Mouse (Mus musculus): ENCODE data around the gene Ager. TPM values are rescaled to one million over a fixed set of nuclear protein-coding genes. Genes with fewer than 3 reads are reported as not detected.
A peak's percentile ranks its signal among the peaks of the same experiment; 100 is the strongest.

Gene Ager
- polyA plus RNA-seq, 1 experiment from 2014 or later: 2.8 TPM

- WGBS: 13% methylated on average over 24 of the region's 24 CpGs
- peak overlapping the region; percentile 94 for H3K4me2 ChIP-seq
- H3K9ac ChIP-seq (replicated peaks): peak overlapping the region; percentile 97
- H3K36me3 ChIP-seq: peaks cover 34% of the 10 kb centered on the region
- H3K27me3 ChIP-seq: no peaks in the 10 kb centered on the region
- ATAC-seq (ENCODE audit: insufficient number of reproducible peaks, insufficient read depth, low FRiP score, low TSS enrichment, low read depth): no peak
- H3K4me3 ChIP-seq (replicated peaks): peak overlapping the region; percentile 96
- peaks cover 45% of the 10 kb centered on the region for H3K4me1 ChIP-seq (replicated peaks)
- peak overlapping the region; percentile 91 for H3K27ac ChIP-seq
- no peaks in the 10 kb centered on the region for H3K9me3 ChIP-seq
Observed at GRCm38 (mm10) chr17:34604511-34605237, 7.0 kb downstream of the Ager start.

GRCm38 (mm10) chr17:34605609-34606008 lies 7.9 kb downstream of the Ager start:
- H3K4me2 ChIP-seq: peak overlapping the region; percentile 94
- peaks cover 45% of the 10 kb centered on the region for H3K4me1 ChIP-seq (replicated peaks)
- peak overlapping the region; percentile 96 for H3K4me3 ChIP-seq (replicated peaks)
- H3K9me3 ChIP-seq: no peaks in the 10 kb centered on the region
- peak; percentile 33; the same call in 1 of the 2 replicates for ATAC-seq (ENCODE audit: insufficient number of reproducible peaks, insufficient read depth, low FRiP score, low TSS enrichment, low read depth)
- H3K27me3 ChIP-seq: no peaks in the 10 kb centered on the region
- WGBS: under 1% methylated on average over 24 of the region's 30 CpGs
- peak overlapping the region; percentile 91 for H3K27ac ChIP-seq
- H3K9ac ChIP-seq (replicated peaks): peak overlapping the region; percentile 97
- peaks cover 30% of the 10 kb centered on the region for H3K36me3 ChIP-seq

- H3K9ac ChIP-seq (replicated peaks): peak overlapping the region; percentile 97
- peak overlapping the region; percentile 96 for H3K4me3 ChIP-seq (replicated peaks)
- H3K9me3 ChIP-seq: no peaks in the 10 kb centered on the region
- H3K4me2 ChIP-seq: peak overlapping the region; percentile 94
- ATAC-seq (ENCODE audit: insufficient number of reproducible peaks, insufficient read depth, low FRiP score, low TSS enrichment, low read depth): no peak
- WGBS: 16% methylated on average over 32 of the region's 32 CpGs
- H3K27me3 ChIP-seq: no peaks in the 10 kb centered on the region
- peaks cover 30% of the 10 kb centered on the region for H3K36me3 ChIP-seq
- peaks cover 45% of the 10 kb centered on the region for H3K4me1 ChIP-seq (replicated peaks)
- H3K27ac ChIP-seq: peak overlapping the region; percentile 91
Observed at GRCm38 (mm10) chr17:34606186-34607039, 8.8 kb downstream of the Ager start.

GRCm38 (mm10) chr17:34607997-34608396 lies 10.3 kb downstream of the Ager start:
- 84% methylated on average over 7 of the region's 7 CpGs for WGBS
- Histone ChIP-seq H3K9ac (replicated peaks) (no peak overlapping the region), H3K36me3 (peaks cover 39% of the 10 kb centered on the region), H3K9me3 (no peaks in the 10 kb centered on the region), H3K27ac (no peak overlapping the region), H3K4me1 (replicated peaks) (peaks cover 35% of the 10 kb centered on the region), H3K4me2 (no peak overlapping the region), H3K27me3 (no peaks in the 10 kb centered on the region), H3K4me3 (replicated peaks) (no peak overlapping the region)
- ATAC-seq (ENCODE audit: insufficient number of reproducible peaks, insufficient read depth, low FRiP score, low TSS enrichment, low read depth): no peak

- 95% methylated on average over 8 of the region's 8 CpGs for WGBS
- no peak for ATAC-seq (ENCODE audit: insufficient number of reproducible peaks, insufficient read depth, low FRiP score, low TSS enrichment, low read depth)
Observed at GRCm38 (mm10) chr17:34611050-34611449, 13.4 kb downstream of the Ager start.

GRCm38 (mm10) chr17:34613054-34613645 lies 15.5 kb downstream of the Ager start:
- no peak overlapping the region for H3K27ac ChIP-seq
- no peak overlapping the region for H3K4me2 ChIP-seq
- peaks cover 79% of the 10 kb centered on the region for H3K36me3 ChIP-seq
- H3K4me1 ChIP-seq (replicated peaks): peaks cover 7% of the 10 kb centered on the region
- ATAC-seq (ENCODE audit: insufficient number of reproducible peaks, insufficient read depth, low FRiP score, low TSS enrichment, low read depth): no peak
- H3K4me3 ChIP-seq (replicated peaks): no peak overlapping the region
- 87% methylated on average over 11 of the region's 11 CpGs for WGBS
- no peaks in the 10 kb centered on the region for H3K9me3 ChIP-seq
- no peaks in the 10 kb centered on the region for H3K27me3 ChIP-seq
- no peak overlapping the region for H3K9ac ChIP-seq (replicated peaks)

More at GRCm38 (mm10) chr17:34611050-34611449, 13.4 kb downstream of the Ager start:
- H3K4me2 ChIP-seq: no peak overlapping the region
- 0 out of 2 replicates have a peak overlapping the region, but pooled peaks have one; percentile 8 for H3K9ac ChIP-seq (replicated peaks)
- H3K36me3 ChIP-seq: peaks cover 68% of the 10 kb centered on the region
- H3K4me1 ChIP-seq (replicated peaks): peaks cover 24% of the 10 kb centered on the region
- no peak overlapping the region for H3K4me3 ChIP-seq (replicated peaks)
- H3K27me3 ChIP-seq: no peaks in the 10 kb centered on the region
- H3K27ac ChIP-seq: no peak overlapping the region
- no peaks in the 10 kb centered on the region for H3K9me3 ChIP-seq

- ATAC-seq (ENCODE audit: insufficient number of reproducible peaks, insufficient read depth, low FRiP score, low TSS enrichment, low read depth): no peak
- Histone ChIP-seq H3K4me1 (replicated peaks) (peaks cover under 1% of the 10 kb centered on the region; the same call in 1 of the 2 replicates), H3K36me3 (peaks cover 74% of the 10 kb centered on the region), H3K4me2 (no peak overlapping the region), H3K4me3 (replicated peaks) (no peak overlapping the region), H3K9ac (replicated peaks) (no peak overlapping the region), H3K9me3 (no peaks in the 10 kb centered on the region), H3K27me3 (no peaks in the 10 kb centered on the region), H3K27ac (no peak overlapping the region)
- 90% methylated on average over 10 of the region's 10 CpGs for WGBS
Observed at GRCm38 (mm10) chr17:34613830-34614229, 16.2 kb downstream of the Ager start.

GRCm38 (mm10) chr17:34615871-34616270 lies 18.2 kb downstream of the Ager start, which contains the start of gene Egfl8:
Gene Egfl8 (minus strand): TSS chr17:34615971.
- WGBS: 77% methylated on average over 6 of the region's 6 CpGs
- H3K9ac ChIP-seq (replicated peaks): peak within 1 kb of the TSS; percentile 31; the same call in 1 of the 2 replicates
- H3K4me1 ChIP-seq (replicated peaks): no peaks in the 10 kb centered on the region
- H3K4me2 ChIP-seq: no peak within 1 kb of the TSS
- H3K36me3 ChIP-seq: peaks cover 74% of the 10 kb centered on the region
- no peak within 1 kb of the TSS for H3K4me3 ChIP-seq (replicated peaks)
- H3K27me3 ChIP-seq: no peaks in the 10 kb centered on the region
- H3K9me3 ChIP-seq: no peaks in the 10 kb centered on the region
- ATAC-seq (ENCODE audit: insufficient number of reproducible peaks, insufficient read depth, low FRiP score, low TSS enrichment, low read depth): no peak
- H3K27ac ChIP-seq: no peak within 1 kb of the TSS

- Histone ChIP-seq H3K4me1 (replicated peaks) (no peaks in the 10 kb centered on the region), H3K9me3 (no peaks in the 10 kb centered on the region), H3K27ac (no peak overlapping the region), H3K9ac (replicated peaks) (no peak overlapping the region), H3K4me3 (replicated peaks) (no peak overlapping the region), H3K4me2 (no peak overlapping the region), H3K27me3 (no peaks in the 10 kb centered on the region), H3K36me3 (peaks cover 72% of the 10 kb centered on the region)
- no peak for ATAC-seq (ENCODE audit: insufficient number of reproducible peaks, insufficient read depth, low FRiP score, low TSS enrichment, low read depth)
- 20% methylated on average over 6 of the region's 6 CpGs for WGBS
Observed at GRCm38 (mm10) chr17:34618999-34619398, 21.3 kb downstream of the Ager start.

- H3K4me3 ChIP-seq (replicated peaks): no peak overlapping the region
- WGBS: 90% methylated on average over 8 of the region's 8 CpGs
- ATAC-seq (ENCODE audit: insufficient number of reproducible peaks, insufficient read depth, low FRiP score, low TSS enrichment, low read depth): no peak
- H3K4me1 ChIP-seq (replicated peaks): peaks cover under 1% of the 10 kb centered on the region
- H3K27ac ChIP-seq: no peak overlapping the region
- H3K36me3 ChIP-seq: peaks cover 64% of the 10 kb centered on the region
- no peaks in the 10 kb centered on the region for H3K9me3 ChIP-seq
- no peaks in the 10 kb centered on the region for H3K27me3 ChIP-seq
- H3K4me2 ChIP-seq: no peak overlapping the region
- no peak overlapping the region for H3K9ac ChIP-seq (replicated peaks)
Observed at GRCm38 (mm10) chr17:34621006-34621405, 23.3 kb downstream of the Ager start.

GRCm38 (mm10) chr17:34623161-34623560 lies 25.5 kb downstream of the Ager start:
- Histone ChIP-seq H3K9me3 (no peaks in the 10 kb centered on the region), H3K27ac (no peak overlapping the region), H3K27me3 (no peaks in the 10 kb centered on the region), H3K36me3 (peaks cover 48% of the 10 kb centered on the region), H3K4me3 (replicated peaks) (no peak overlapping the region), H3K4me2 (no peak overlapping the region), H3K9ac (replicated peaks) (no peak overlapping the region), H3K4me1 (replicated peaks) (peaks cover 12% of the 10 kb centered on the region)
- 89% methylated on average over 9 of the region's 9 CpGs for WGBS
- no peak for ATAC-seq (ENCODE audit: insufficient number of reproducible peaks, insufficient read depth, low FRiP score, low TSS enrichment, low read depth)

All from limb, embryonic 12.5 days (tissue).